Mouse (Mus musculus) bone marrow macrophage, adult 2 months (primary cell): ENCODE measurements at regions not wholly inside any gene's neighbourhood (a gene's known extent, or its start where the extent isn't known, plus 50 kb on each side); places are given as distances from the start of the nearest gene placed in this dataset.

Source experiments
- CTCF ChIP-seq: IDR thresholded peaks from 2 replicates; pipeline ENCODE4 v1.5.1; 2012; ENCODE audit warnings: low read depth, mild to moderate bottlenecking, low read length, moderate library complexity
- POLR2A ChIP-seq: IDR thresholded peaks from 2 replicates; pipeline ENCODE4 v1.6.1; 2012; ENCODE audit warnings: mild to moderate bottlenecking, low read depth, low read length, borderline replicate concordance

DNA sequence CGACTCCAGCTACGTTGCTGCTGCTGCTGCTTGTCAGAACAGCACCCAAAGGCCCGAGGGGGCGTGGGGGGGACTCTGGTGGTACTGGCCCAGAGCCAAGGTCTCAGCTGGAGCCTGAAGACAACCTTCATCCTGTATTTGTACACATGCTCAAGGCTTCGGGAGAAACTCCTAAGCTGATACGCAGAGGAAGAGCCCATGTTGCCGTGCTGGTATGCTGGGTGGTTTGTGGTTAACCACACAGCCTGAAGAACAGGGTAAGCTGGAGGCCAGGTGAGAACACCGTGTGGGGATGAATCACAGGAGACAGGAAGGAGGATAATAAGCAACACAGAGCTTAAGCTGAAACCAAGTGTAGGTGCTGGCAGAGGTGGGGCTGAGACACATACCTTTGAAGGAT lies 68.9 kb upstream of the Atl2 start:
- TF ChIP-seq POLR2A (no peak), CTCF (no peak)
